Mouse (Mus musculus) 3T3-L1 (cell line): ENCODE data around the gene Glipr1.
A peak's percentile ranks its signal among the peaks of the same experiment; 100 is the strongest.

Source experiments
- DNase-seq: peaks from one replicate; pipeline ENCODE4 v3.0.0-alpha.2; 2015; ENCODE audit warnings: low read depth, low spot score

Gene Glipr1

DNA sequence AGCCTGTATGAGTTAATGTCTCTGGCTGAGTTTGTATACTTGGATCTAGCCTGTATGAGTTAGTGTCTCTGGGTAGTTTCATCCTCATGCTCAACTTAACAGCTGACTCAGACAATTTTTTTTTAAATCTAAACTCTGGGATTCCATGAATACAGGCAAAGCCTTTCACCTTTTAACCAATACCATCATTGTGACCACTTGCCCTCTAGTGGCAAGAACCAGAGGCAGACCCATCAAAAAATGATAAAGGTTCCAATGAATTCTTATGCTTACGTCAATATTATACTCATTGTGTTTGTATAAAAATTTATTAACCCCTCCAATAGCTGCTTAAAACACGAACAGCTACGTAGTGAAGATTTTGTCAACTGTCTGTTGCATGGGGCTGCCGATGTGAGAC is 36.0 kb downstream of the Glipr1 start:
- peak; percentile 42 for DNase-seq

DNA sequence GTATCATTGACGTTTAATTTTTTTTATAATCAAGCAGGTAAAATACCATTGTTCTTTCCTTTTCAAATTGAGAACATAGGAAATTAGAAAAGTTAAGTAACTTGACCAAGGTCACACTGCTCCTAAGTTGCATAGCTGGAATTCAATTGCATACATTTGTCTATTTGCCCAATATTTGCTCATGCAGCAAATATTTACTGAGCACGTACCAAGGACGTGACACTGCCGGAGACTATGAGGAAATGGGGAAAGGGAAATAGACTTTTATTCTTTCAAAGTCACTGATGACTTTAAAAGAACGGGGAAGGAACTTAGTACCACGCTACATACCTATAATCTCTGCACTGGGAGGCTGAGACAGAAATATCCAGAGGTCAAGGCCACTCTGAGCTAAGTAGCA is 42.0 kb downstream of the Glipr1 start:
- DNase-seq, result no peak

DNA sequence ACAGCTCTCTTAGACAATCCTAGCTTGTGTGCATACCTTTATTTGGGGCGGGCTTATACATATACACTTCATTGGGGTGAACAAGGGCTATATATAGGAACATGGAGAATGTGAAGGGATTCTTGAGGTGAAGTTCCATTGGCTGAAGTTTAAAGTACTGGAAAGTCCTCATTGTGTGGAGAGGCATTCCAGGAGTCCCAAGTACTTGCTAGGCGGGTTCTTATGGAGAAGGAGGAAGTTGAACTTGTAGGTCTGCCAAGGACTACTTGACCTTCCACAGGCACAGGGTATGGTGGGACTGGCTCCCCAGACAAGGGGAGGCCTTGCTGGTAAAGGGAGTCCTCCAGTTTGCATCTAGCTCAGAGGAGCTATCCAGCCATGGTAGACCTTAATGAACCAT is 43.1 kb downstream of the Glipr1 start:
- no peak for DNase-seq

DNA sequence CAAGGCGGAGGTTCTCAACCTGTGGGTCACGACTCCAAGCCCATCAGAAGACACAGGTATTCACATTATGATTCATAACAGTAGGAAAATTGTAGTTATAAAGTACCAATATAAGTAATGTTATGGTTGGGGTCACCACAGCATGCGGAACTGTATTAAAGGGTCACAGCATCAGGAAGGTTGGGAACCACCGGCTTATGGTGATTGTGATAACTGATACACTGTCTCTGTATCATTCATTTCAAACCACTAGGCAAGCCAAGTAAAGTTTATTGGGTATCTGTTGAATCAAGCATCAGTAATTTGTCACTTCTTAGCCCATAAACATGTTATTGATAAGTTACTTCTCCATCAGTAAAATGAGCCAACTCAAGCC is 44.4 kb downstream of the Glipr1 start:
- DNase-seq, result no peak

DNA sequence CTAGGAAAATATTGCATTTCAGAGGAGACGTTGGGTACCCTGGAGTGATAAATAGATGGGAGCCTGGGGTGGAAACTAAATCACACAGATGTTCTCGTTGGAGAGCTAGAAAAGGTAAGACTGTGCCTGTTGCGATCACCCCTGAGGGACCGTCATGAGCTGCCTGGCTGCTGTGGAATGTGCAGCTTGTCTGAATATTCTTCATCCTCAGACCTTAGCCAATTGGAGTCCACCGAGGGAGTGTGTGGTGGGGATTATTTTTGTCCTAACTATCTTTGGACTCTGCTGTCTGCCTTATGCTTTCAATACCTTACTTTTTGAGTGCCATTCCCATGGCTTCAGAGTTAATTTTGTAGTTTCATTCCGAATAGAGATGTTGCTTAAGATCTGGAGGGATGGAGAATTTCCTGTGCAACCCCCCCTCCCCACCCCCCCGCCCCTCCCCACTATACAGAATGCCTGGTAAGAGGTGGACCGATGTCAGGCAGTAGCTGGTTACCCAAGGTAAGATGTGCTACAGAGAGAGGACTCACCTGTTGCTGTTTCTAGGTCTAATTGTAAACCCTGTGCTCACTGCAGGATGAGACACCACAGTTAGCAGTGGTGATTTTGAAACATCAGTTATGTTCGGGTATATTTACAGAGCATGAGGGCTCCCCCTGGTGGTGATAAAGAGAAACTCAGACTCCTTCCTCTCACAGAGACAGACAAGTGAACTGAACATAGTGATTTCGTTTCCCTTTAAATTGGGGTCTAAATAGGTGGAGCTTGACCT is 45.0 kb downstream of the Glipr1 start:
- DNase-seq, result peak; percentile 89

DNA sequence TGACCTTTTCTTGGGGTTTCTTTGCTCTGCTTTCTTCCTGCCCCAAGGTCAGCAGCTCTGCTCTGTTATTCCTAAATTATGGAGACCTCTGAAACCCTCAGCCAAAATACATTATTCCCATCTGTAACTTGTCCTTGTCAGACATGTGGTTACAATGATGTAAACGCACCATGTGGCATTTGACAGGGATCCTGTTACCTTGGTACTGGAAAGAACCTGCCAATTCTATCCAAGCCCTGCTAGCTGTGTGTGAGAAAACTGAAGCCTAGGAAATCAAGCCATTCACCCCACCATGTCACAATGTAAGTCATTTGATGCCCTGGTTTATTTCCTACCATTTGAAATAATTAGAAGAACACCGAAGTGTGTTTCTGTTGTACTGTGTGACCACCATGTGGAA is 46.6 kb downstream of the Glipr1 start:
- DNase-seq, result no peak

DNA sequence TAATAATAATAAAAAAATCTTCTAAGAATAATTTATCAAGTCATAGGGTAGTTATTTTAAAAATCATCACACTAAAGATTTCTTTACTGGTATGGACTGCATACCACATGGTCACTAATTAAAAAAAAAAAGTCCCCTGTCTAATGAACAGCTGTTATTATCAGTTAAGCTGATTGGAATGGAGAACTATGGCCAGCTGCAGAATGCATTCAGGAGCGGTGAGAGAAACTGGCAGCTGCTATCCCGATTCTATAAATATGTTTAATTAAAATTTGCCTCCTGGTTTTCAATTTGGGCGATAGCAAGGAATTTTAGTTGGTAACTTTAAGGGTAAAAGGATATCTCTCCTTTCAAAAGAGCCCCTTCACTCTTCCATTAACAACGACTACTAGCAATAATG is 53.4 kb downstream of the Glipr1 start:
- DNase-seq, result no peak

DNA sequence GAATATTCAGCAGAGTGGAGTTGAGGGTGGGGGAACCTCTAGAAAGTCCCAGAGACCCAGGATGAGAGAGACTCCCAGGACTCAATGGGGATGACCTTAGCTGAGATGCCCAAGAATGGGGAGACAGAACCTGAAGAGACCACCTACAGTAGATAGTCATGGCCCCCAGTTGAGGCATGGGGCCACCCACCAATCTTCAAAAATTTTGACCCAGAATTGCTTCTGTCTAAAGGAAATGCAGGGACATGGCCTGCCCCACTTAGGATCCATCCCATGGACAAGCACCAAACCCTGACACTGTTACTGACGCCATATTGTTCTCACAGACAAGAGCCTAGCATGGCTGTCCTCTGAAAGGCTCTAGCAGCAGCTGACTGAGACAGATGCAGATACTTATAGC is 54.4 kb downstream of the Glipr1 start:
- no peak for DNase-seq

DNA sequence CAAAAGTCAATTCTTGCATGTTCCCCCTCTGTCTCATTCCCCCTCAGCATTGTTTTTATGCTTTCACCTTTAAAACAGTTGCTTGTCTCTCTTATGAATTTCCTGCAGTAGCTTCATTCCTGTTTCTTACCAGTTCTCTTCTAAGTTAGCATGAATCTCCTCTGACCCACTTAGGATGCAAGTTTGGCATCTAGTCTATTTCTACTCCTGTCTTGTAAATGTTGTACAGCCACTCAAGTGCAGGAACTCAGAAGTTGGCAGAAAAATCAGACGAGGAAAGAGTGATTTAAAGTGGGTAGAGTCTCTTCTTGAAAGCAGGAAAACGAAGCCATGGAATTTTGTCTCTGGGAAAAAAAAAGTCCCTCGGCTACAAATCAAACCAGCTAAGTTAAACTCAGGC is 56.9 kb downstream of the Glipr1 start:
- DNase-seq, result no peak

DNA sequence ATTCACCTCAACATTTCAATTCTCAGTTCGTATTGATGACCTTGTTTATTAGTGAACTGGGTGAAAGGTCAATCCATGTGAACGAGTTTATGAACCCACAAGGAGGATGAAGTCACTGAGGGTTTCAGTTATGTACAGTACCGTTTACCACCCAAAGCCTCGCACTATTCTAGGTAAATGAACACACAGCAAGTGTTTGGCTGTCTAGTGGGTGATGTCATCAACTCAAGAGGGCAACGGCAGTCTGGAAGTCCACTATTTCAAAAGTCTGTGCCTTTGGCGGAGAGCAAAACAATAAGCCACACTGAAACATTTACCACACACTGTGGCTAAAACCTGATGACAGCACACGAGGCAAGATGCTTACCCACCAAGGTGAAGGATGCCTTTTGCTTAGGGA is 59.4 kb downstream of the Glipr1 start:
- no peak for DNase-seq

DNA sequence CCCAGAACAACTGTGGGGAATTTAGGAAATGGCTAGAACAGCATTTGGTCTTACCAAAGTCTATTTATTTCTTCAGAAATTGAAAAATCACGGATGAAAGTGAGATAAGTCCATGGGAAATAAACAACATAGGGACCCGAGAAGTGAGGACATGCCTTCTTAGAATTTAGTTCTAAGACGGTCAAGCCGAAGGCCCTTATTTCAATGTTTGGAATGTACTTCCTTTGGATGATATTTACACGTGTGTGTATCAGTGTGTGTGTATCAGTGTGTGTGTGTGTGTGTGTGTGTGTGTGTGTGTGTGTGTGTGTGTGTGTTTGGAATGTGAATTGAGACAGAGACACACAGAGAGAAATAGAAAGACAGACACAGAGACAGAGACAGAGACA is 65.3 kb downstream of the Glipr1 start:
- no peak for DNase-seq

DNA sequence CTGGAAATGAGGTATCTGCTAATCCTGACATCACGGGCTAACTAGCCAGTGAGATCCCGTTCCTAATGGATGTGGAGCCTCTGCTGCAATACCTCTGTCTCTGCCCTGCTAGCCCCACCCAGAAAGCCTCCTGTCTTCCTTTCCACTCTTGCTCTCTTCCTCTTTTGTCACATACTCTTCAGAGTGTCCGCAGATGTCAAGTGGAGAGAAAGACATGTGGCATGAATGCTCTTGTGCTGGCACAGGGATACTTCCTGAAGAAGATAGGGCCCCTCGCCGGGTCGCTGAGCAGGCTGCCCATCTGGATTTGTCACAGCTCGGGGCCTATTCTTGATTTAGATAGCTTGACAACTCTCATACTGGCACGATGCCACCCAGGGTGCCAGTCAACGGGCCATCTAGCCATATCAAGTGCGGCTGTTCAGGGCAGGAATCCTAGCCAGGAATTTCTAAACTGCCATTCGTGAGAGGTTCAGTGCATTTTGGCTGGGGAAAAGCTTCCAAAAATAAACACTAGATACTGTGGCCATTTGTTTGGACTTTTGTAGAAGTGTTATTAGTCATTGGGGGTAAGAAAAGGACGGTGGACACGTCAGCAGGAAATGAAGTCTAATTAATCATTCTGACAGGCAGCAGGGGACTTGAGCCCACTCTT is 65.8 kb downstream of the Glipr1 start:
- peak; percentile 85 for DNase-seq

DNA sequence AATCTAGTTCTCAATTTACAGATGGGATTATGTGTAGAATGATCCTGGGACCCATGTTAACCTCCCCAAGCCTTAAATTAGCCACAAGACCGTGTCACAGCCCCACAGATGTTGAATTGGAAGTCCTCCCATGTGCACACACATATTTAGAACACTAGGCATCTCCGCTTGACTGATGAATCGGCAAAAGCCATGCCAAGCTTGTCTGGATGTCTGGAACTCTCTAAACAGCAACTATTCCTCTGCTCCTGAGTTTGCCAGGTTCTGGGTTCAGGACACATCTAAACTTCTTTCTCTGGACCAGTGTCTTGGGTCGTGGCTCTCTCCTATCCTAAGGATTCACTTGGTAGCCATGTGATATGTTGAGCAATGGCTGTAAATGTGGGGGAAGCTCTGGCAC is 66.4 kb downstream of the Glipr1 start:
- peak; percentile 57 for DNase-seq
